Mouse (Mus musculus) kidney, embryonic 15.5 days (tissue): ENCODE results near the gene Olfr651. TPM values are rescaled to one million over a fixed set of nuclear protein-coding genes. Genes with fewer than 3 reads are reported as not detected.

Source experiments
- ATAC-seq: fragments of 200-750 bp; cut with Nextera tagmentation; replicated peaks from 2 replicates; pipeline ENCODE4 v1.8.0; 2017; ENCODE audit warnings: moderate TSS enrichment; ENCODE audit not compliant: low FRiP score
- H3K27ac ChIP-seq: fragments of 300-500 bp; sonication (generic); 2 replicates; pipeline ENCODE4 v1.5.1; 2015; ENCODE audit warnings: mild to moderate bottlenecking, inconsistent platforms
- H3K27me3 ChIP-seq: fragments of 300-500 bp; sonication (generic); 2 replicates; pipeline ENCODE4 v1.6.1; 2015; ENCODE audit warnings: inconsistent platforms
- H3K36me3 ChIP-seq: fragments of 300-500 bp; sonication (generic); 2 replicates; pipeline ENCODE4 v1.6.1; 2015; ENCODE audit warnings: inconsistent platforms
- H3K4me1 ChIP-seq: fragments of 300-500 bp; sonication (generic); 2 replicates; pipeline ENCODE4 v1.6.1; 2015; ENCODE audit warnings: inconsistent platforms
- H3K4me2 ChIP-seq: fragments of 300-500 bp; sonication (generic); 2 replicates; pipeline ENCODE4 v1.6.1; 2015; ENCODE audit warnings: moderate library complexity, mild to moderate bottlenecking, inconsistent platforms
- H3K4me3 ChIP-seq: fragments of 300-500 bp; sonication (generic); replicated peaks from 2 replicates; pipeline ENCODE4 v1.5.1; 2015; ENCODE audit warnings: mild to moderate bottlenecking, inconsistent platforms
- H3K9ac ChIP-seq: fragments of 300-500 bp; sonication (generic); 2 replicates; pipeline ENCODE4 v1.6.1; 2015; ENCODE audit warnings: mild to moderate bottlenecking, inconsistent platforms
- H3K9me3 ChIP-seq: fragments of 300-500 bp; sonication (generic); replicated peaks from 2 replicates; pipeline ENCODE4 v1.6.1; 2016; ENCODE audit warnings: inconsistent platforms
- WGBS: fragments of 180-500 bp; shearing (Covaris S2); methylation state at CpG from one replicate; pipeline ENCODE4 v1.1.7; 2015; ENCODE audit warnings: mixed read lengths; 5-methylcytosine and 5-hydroxymethylcytosine counted together
- polyA plus RNA-seq: library from polyadenylated mRNA; unstranded; fragments of >200 nt; fragmentation: Nextera tagmentation; extraction: Ambion mirVana; gene quantifications from 2 replicates; pipeline ENCODE4 v1.2.1, GENCODE M21; 2015

The Olfr651 gene
- polyA plus RNA-seq, 1 experiment from 2014 or later, result not detected

DNA sequence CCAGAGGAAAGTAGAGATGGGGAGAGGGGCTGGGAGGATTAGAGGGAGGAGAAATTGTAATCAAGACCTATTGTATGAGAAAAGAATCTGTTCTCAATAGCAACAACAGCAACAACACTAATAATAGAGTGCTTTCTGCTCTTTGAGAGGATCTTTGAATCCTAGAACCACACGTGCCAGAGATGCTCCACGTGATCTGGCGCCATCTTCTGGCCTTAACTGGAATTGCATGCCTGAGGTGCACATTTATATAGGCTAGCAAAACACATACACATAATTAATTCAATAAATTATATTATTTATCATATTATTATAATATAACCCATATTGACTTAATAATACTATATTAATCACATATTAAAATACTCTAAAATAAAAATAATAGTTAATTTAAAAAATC is 53.2 kb downstream of the Olfr651 start:
- ATAC-seq, result no peak
- H3K4me2 ChIP-seq, result no peak overlapping the region
- no peak overlapping the region for H3K27ac ChIP-seq
- no peak overlapping the region for H3K4me3 ChIP-seq
- H3K9me3 ChIP-seq, result no peaks in the 10 kb centered on the region
- H3K9ac ChIP-seq, result no peak overlapping the region
- no peaks in the 10 kb centered on the region for H3K36me3 ChIP-seq
- no peaks in the 10 kb centered on the region for H3K27me3 ChIP-seq
- no peaks in the 10 kb centered on the region for H3K4me1 ChIP-seq
- WGBS, result 6% methylated on average over 3 of the region's 3 CpGs

Other genes starting within 250 kb of the Olfr651 start
- 7.1 and 7.5 TPM in 2 replicates for gene Trim12a, start 234.7 kb upstream of the Olfr651 start, polyA plus RNA-seq
- 0.09 TPM in 1 of 2 replicates, not detected in the other for gene Trim34b, start 220.7 kb upstream of the Olfr651 start, polyA plus RNA-seq
- 2.2 and 2.3 TPM in 2 replicates for gene Trim12c, start 196.8 kb upstream of the Olfr651 start, polyA plus RNA-seq
- gene Trim30b, start 180.2 kb upstream of the Olfr651 start, polyA plus RNA-seq, result 0.09 TPM in 1 of 2 replicates, not detected in the other
- 0.12 and 0.22 TPM in 2 replicates for gene Trim30c, start 149.3 kb upstream of the Olfr651 start, polyA plus RNA-seq
- 1.1 and 1.3 TPM in 2 replicates for gene Trim30a, start 84.9 kb upstream of the Olfr651 start, polyA plus RNA-seq
- 0.31 and 0.45 TPM in 2 replicates for gene Trim30d, start 42.3 kb upstream of the Olfr651 start, polyA plus RNA-seq
- gene Olfr652, start 10.8 kb downstream of the Olfr651 start, polyA plus RNA-seq, result not detected in 2 replicates
- not detected in 2 replicates for gene Olfr653, start 27.2 kb downstream of the Olfr651 start, polyA plus RNA-seq
- gene Olfr654, start 36.9 kb downstream of the Olfr651 start, polyA plus RNA-seq, result not detected in 2 replicates
- not detected in 2 replicates for gene Olfr655, start 51.6 kb downstream of the Olfr651 start, polyA plus RNA-seq
- gene Olfr656, start 63.8 kb downstream of the Olfr651 start, polyA plus RNA-seq, result not detected in 2 replicates
- not detected in 2 replicates for gene Olfr657, start 74.7 kb downstream of the Olfr651 start, polyA plus RNA-seq
- gene Olfr658, start 97.2 kb downstream of the Olfr651 start, polyA plus RNA-seq, result not detected in 2 replicates
- not detected in 2 replicates for gene Olfr659, start 116.6 kb downstream of the Olfr651 start, polyA plus RNA-seq
- not detected in 2 replicates for gene Olfr661, start 136.4 kb downstream of the Olfr651 start, polyA plus RNA-seq
- gene Usp17le, start 227.3 kb downstream of the Olfr651 start, polyA plus RNA-seq, result not detected in 2 replicates